Mouse (Mus musculus) hindbrain, postnatal 0 days (tissue): ENCODE results near the gene Pitx2. TPM values are rescaled to one million over a fixed set of nuclear protein-coding genes. Genes with fewer than 3 reads are reported as not detected.
A peak's percentile ranks its signal among the peaks of the same experiment; 100 is the strongest.

Experiments used
- ATAC-seq: fragments of 200-750 bp; cut with Nextera tagmentation; 2 replicates; pipeline ENCODE4 v1.8.0; 2017; ENCODE audit warnings: mild to moderate bottlenecking, moderate TSS enrichment, moderate library complexity
- DNase-seq: peaks from one replicate; pipeline ENCODE4 v3.0.0-alpha.2; 2015; ENCODE audit warnings: low spot score
- H3K27ac ChIP-seq: fragments of 300-500 bp; sonication (generic); 2 replicates; pipeline ENCODE4 v1.5.1; 2014; ENCODE audit warnings: mild to moderate bottlenecking
- H3K27me3 ChIP-seq: fragments of 300-500 bp; sonication (generic); 2 replicates; pipeline ENCODE4 v1.6.1; 2014; ENCODE audit warnings: low read length, mixed read lengths; ENCODE audit not compliant: insufficient read depth
- H3K36me3 ChIP-seq: fragments of 300-500 bp; sonication (generic); 2 replicates; pipeline ENCODE4 v1.6.1; 2014; ENCODE audit warnings: low read length, mixed read lengths; ENCODE audit not compliant: insufficient read depth
- H3K4me1 ChIP-seq: fragments of 300-500 bp; sonication (generic); 2 replicates; pipeline ENCODE4 v1.6.1; 2014; ENCODE audit warnings: antibody characterized with exemption, low read length, mixed read lengths; ENCODE audit not compliant: insufficient read depth
- H3K4me2 ChIP-seq: fragments of 300-500 bp; sonication (generic); 2 replicates; pipeline ENCODE4 v1.6.1; 2014; ENCODE audit warnings: low read depth, mild to moderate bottlenecking, low read length, moderate library complexity, mixed read lengths
- H3K4me3 ChIP-seq: fragments of 300-500 bp; sonication (generic); 2 replicates; pipeline ENCODE4 v1.5.1; 2014; ENCODE audit warnings: low read length
- H3K9ac ChIP-seq: fragments of 300-500 bp; sonication (generic); replicated peaks from 2 replicates; pipeline ENCODE4 v1.6.1; 2014; ENCODE audit warnings: mild to moderate bottlenecking, low read length, moderate library complexity, mixed read lengths
- H3K9me3 ChIP-seq: fragments of 300-500 bp; sonication (generic); 2 replicates; pipeline ENCODE4 v1.6.1; 2016; ENCODE audit warnings: low read length, mixed read lengths
- CTCF ChIP-seq: IDR thresholded peaks from 2 replicates; pipeline ENCODE4 v1.5.1; 2016; ENCODE audit warnings: antibody characterized with exemption, control low read depth, low read depth
- WGBS: fragments of 180-500 bp; shearing (Covaris S2); extraction: QIAGEN DNeasy Blood & Tissue Kit; methylation state at CpG from one replicate; pipeline ENCODE4 v1.1.7; 2014; 5-methylcytosine and 5-hydroxymethylcytosine counted together
- polyA plus RNA-seq: library from polyadenylated mRNA; unstranded; fragments of >200 nt; fragmentation: Nextera tagmentation; extraction: Ambion mirVana; gene quantifications from 2 replicates; pipeline ENCODE4 v1.2.1, GENCODE M21; 2015
- total RNA-seq: library from RNA; depleted of rRNA; stranded (reverse); fragments of >200 nt; gene quantifications from 2 replicates; pipeline ENCODE4 v1.2.3, GENCODE M21; 2014

The Pitx2 gene
- total and polyA plus RNA-seq, 2 experiments from 2014 or later: 1.0 to 2.4 TPM

GRCm38 (mm10) chr3:129201681-129202255 lies 2.1 kb downstream of the Pitx2 start:
- H3K9me3 ChIP-seq: no peaks in the 10 kb centered on the region
- peaks cover 86% of the 10 kb centered on the region for H3K27me3 ChIP-seq
- H3K4me1 ChIP-seq: no peaks in the 10 kb centered on the region
- no peak overlapping the region for H3K4me2 ChIP-seq
- no peak for ATAC-seq
- 4% methylated on average over 11 of the region's 11 CpGs for WGBS
- no peaks in the 10 kb centered on the region for H3K36me3 ChIP-seq
- no peak for DNase-seq
- no peak overlapping the region for H3K27ac ChIP-seq
- TF ChIP-seq CTCF: no peak
- H3K9ac ChIP-seq: no peak overlapping the region
- H3K4me3 ChIP-seq: no peak overlapping the region

DNA sequence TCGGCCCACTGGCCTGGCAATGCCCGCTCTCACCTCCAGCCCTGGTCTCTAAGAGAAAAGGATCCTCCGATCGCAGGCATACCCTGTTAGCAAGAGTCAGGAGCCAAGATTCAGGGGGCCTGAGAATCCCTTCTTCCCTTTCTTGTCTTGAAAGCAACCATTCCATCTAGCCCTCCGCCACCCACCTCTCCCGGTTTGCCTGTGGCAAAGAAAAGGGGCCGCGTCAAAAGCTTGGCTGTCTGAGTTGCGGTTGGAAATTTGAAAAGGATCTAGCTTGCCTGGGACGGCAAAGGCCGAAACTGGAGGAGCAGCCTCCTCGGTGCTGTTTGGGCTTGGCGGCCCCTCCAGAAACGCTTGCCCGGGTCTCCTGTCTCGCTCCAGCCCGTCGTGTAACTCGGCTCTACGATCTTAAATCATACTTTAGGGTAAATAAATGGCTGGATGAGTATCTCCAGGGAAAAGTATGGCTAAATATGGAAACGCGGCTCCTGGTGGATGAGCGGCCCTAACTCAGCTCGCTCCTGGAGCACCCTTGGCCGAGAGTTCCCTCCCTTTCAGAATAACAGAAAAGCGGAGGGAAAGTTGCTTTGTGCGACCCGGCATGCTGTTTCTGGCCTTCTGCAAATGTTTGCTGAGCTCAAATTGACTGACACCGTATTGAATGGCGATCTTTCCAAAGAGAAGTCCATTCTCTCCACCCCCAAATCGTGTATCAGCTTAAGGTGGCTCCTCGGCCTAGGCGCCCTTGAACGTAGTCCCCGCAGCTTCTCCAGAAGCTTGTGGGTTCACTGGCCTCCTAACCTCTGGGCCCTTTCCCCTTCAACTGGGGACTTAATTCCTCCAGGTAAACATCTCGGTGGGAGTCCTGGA lies 3.4 kb downstream of the Pitx2 start:
- H3K9me3 ChIP-seq: peaks cover 2% of the 10 kb centered on the region; the same call in 1 of the 2 replicates
- H3K4me1 ChIP-seq: no peaks in the 10 kb centered on the region
- TF ChIP-seq CTCF: no peak
- no peaks in the 10 kb centered on the region for H3K36me3 ChIP-seq
- H3K27me3 ChIP-seq: peaks cover 88% of the 10 kb centered on the region
- no peak overlapping the region for H3K4me3 ChIP-seq
- WGBS: 2% methylated on average over 36 of the region's 36 CpGs
- DNase-seq (no peak), ATAC-seq (no peak)
- no peak overlapping the region for H3K9ac ChIP-seq
- no peak overlapping the region for H3K27ac ChIP-seq
- H3K4me2 ChIP-seq: no peak overlapping the region

DNA sequence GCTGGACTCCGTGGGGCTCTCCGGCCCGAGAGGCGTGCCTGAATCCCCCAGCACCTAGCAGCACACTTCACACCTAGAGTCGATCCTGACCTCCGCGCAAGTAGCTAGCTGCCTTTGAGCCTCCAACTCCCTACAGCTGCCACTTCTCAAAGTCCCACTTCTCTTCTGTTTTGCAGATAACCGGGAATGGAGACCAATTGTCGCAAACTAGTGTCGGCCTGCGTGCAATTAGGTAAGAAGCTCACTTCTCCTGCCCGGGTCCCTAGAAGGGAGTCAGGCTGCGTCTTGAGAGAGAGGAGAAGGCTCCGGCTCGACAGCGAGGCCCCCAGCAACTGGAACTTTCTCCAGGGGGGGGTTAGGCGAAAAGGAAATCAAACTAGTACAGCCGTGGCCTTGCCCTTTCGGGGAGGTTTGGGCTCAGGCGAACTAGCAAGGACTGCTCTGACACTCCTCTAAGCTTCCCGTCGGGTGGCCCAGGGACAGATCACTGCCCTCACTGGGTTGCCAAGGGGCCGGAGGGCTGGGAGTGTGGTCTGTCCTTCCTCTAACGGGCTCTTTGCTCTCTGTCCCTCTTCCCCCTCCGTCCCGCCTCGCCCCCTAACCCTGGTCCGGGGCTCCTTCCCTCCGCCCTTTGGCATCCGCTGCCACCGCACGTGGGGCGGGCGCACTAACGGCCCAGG lies 4.2 kb downstream of the Pitx2 start:
- Histone ChIP-seq H3K9ac (no peak overlapping the region), H3K27me3 (peaks cover 90% of the 10 kb centered on the region), H3K4me1 (no peaks in the 10 kb centered on the region), H3K36me3 (no peaks in the 10 kb centered on the region), H3K9me3 (peaks cover 2% of the 10 kb centered on the region; the same call in 1 of the 2 replicates), H3K4me3 (peak overlapping the region; percentile 28), H3K27ac (no peak overlapping the region), H3K4me2 (peak overlapping the region; percentile 60)
- DNase-seq (no peak), ATAC-seq (peak; percentile 16)
- no peak for TF ChIP-seq CTCF
- under 1% methylated on average over 34 of the region's 35 CpGs for WGBS

- Histone ChIP-seq H3K36me3 (no peaks in the 10 kb centered on the region), H3K9ac (no peak overlapping the region), H3K9me3 (peaks cover 2% of the 10 kb centered on the region; the same call in 1 of the 2 replicates)
These were observed 5.0 kb downstream of the Pitx2 start for GRCm38 (mm10) chr3:129204441-129205313.

DNA sequence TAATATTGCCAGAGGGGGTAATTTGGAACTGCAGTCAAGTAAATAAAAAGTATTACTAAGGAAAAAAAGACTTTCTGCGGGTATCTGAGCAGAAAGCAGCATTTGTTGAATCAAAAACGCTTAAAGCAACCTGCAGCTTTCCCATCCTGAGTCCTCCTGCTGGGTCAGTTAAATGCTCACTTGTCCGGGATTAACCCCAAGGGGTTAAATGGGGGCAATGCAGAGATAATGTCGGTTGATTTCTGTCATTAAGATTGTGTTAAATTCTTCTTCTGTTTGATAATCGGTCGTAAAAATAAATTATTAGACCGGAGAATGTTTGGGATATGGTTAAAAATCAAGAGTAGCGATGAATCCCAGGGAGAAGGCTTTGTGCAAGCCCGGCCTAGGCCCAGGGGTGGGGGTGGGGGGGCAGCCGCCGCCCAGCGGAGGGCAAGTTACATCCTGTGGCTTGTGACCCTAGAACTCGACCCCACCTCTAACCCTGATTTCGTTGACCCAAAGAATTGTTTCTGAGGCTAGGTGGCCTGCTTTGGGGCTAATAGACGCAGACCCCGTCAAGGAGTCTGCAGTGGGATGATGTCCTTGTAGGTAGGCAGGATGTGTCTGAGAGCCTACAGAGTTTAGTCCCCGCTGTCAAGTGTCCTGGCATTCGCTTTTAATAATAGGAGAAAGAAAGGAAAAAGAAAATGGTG lies 6.0 kb downstream of the Pitx2 start:
- Histone ChIP-seq H3K9me3 (peaks cover 2% of the 10 kb centered on the region; the same call in 1 of the 2 replicates), H3K4me1 (no peaks in the 10 kb centered on the region), H3K9ac (no peak overlapping the region), H3K36me3 (no peaks in the 10 kb centered on the region), H3K27ac (no peak overlapping the region), H3K4me2 (no peak overlapping the region), H3K27me3 (peaks cover 96% of the 10 kb centered on the region), H3K4me3 (no peak overlapping the region)
- WGBS: 4% methylated on average over 18 of the region's 18 CpGs
- DNase-seq: no peak
- no peak for TF ChIP-seq CTCF
- no peak for ATAC-seq

More at GRCm38 (mm10) chr3:129204441-129205313, 5.0 kb downstream of the Pitx2 start:
- Histone ChIP-seq H3K4me1 (no peaks in the 10 kb centered on the region), H3K27ac (no peak overlapping the region), H3K4me3 (peak overlapping the region; percentile 28), H3K27me3 (peaks cover 91% of the 10 kb centered on the region), H3K4me2 (peak overlapping the region; percentile 60)
- ATAC-seq (peak; percentile 94), DNase-seq (peak; percentile 89)
- WGBS: under 1% methylated on average over 48 of the region's 48 CpGs
- peak; percentile 99 for TF ChIP-seq CTCF
